Mouse (Mus musculus) kidney, postnatal 0 days (tissue): ENCODE results near the gene Khdrbs2. TPM values are rescaled to one million over a fixed set of nuclear protein-coding genes. Genes with fewer than 3 reads are reported as not detected.

Experiments used
- ATAC-seq: fragments of 200-750 bp; cut with Nextera tagmentation; replicated peaks from 2 replicates; pipeline ENCODE4 v1.8.0; 2017; ENCODE audit warnings: low read depth, moderate number of reproducible peaks, moderate TSS enrichment, moderate library complexity; ENCODE audit not compliant: low FRiP score
- DNase-seq: peaks from one replicate; pipeline ENCODE4 v3.0.0-alpha.2; 2016; ENCODE audit warnings: low spot score
- H3K27ac ChIP-seq: fragments of 300-500 bp; sonication (generic); 2 replicates; pipeline ENCODE4 v1.5.1; 2014; ENCODE audit warnings: mild to moderate bottlenecking
- H3K27me3 ChIP-seq: fragments of 300-500 bp; sonication (generic); 2 replicates; pipeline ENCODE4 v1.6.1; 2014; ENCODE audit warnings: low read length, mixed read lengths; ENCODE audit not compliant: insufficient read depth
- H3K36me3 ChIP-seq: fragments of 300-500 bp; sonication (generic); 2 replicates; pipeline ENCODE4 v1.6.1; 2014; ENCODE audit warnings: low read length, mixed read lengths; ENCODE audit not compliant: insufficient read depth
- H3K4me1 ChIP-seq: fragments of 300-500 bp; sonication (generic); replicated peaks from 2 replicates; pipeline ENCODE4 v1.6.1; 2014; ENCODE audit warnings: antibody characterized with exemption, low read length, mixed read lengths; ENCODE audit not compliant: insufficient read depth
- H3K4me2 ChIP-seq: fragments of 300-500 bp; sonication (generic); 2 replicates; pipeline ENCODE4 v1.6.1; 2014; ENCODE audit warnings: mild to moderate bottlenecking, low read length, moderate library complexity, mixed read lengths
- H3K4me3 ChIP-seq: fragments of 300-500 bp; sonication (generic); replicated peaks from 2 replicates; pipeline ENCODE4 v1.5.1; 2014; ENCODE audit warnings: low read depth, low read length
- H3K9ac ChIP-seq: fragments of 300-500 bp; sonication (generic); 2 replicates; pipeline ENCODE4 v1.6.1; 2014; ENCODE audit warnings: low read depth, low read length
- H3K9me3 ChIP-seq: fragments of 300-500 bp; sonication (generic); replicated peaks from 2 replicates; pipeline ENCODE4 v1.6.1; 2016; ENCODE audit warnings: low read length, inconsistent platforms, mixed read lengths
- CTCF ChIP-seq: IDR thresholded peaks from 2 replicates; pipeline ENCODE4 v1.5.1; 2016; ENCODE audit warnings: antibody characterized with exemption, low read depth, mild to moderate bottlenecking, moderate library complexity
- WGBS: fragments of 180-500 bp; shearing (Covaris S2); extraction: QIAGEN DNeasy Blood & Tissue Kit; methylation state at CpG from one replicate; pipeline ENCODE4 v1.1.7; 2014; 5-methylcytosine and 5-hydroxymethylcytosine counted together
- polyA plus RNA-seq: library from polyadenylated mRNA; unstranded; fragments of >200 nt; fragmentation: Nextera tagmentation; extraction: Ambion mirVana; gene quantifications from 2 replicates; pipeline ENCODE4 v1.2.1, GENCODE M21; 2015

Gene Khdrbs2
- polyA plus RNA-seq, 1 experiment from 2014 or later: 1.5 TPM

DNA sequence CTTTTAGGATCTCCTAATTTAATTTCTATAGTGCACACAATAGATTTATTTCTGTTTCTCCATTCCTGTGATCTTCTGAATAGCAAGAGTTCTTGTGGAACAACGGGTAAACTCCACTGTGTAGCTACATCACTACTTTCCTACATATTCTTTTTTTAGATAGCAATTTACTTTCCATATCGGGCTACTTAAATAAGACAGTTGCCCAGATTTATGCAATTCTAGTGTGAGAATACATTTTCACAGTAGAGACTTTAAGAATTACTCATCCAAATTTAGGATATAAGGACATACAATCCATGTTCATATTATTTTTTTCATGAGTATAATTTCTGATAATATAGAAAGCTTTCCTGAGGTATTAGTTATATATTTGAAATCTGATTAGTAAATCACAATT lies 175.0 kb downstream of the Khdrbs2 start:
- H3K27ac ChIP-seq: no peak overlapping the region
- no peaks in the 10 kb centered on the region for H3K27me3 ChIP-seq
- no peak for ATAC-seq

DNA sequence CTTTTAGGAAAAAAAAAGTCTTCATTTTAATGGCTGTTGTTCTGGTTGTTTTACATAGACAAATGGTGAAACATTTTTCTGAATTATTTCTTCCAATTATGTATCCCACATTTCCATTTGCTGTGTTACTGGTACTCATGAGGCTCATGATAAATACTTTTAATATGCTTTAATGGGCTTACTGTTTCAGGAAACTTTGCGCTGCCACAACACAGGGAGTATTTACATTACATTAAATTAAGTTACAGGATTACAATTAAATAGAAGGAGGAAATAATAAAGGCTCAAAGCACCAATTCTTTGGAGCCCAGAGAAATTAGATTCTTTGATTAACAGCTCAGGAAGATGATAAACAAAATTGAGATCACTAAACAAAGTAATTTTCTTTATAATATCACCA lies 179.6 kb downstream of the Khdrbs2 start:
- no peak overlapping the region for H3K4me2 ChIP-seq
- H3K4me1 ChIP-seq: no peaks in the 10 kb centered on the region
- 45% methylated on average over 1 of the region's 1 CpGs for WGBS
- H3K27me3 ChIP-seq: no peaks in the 10 kb centered on the region
- no peak overlapping the region for H3K9ac ChIP-seq
- ATAC-seq (no peak), DNase-seq (no peak)
- no peak overlapping the region for H3K4me3 ChIP-seq
- no peaks in the 10 kb centered on the region for H3K9me3 ChIP-seq
- H3K27ac ChIP-seq: no peak overlapping the region
- TF ChIP-seq CTCF: no peak
- H3K36me3 ChIP-seq: no peaks in the 10 kb centered on the region

More for the DNA sequence above, 175.0 kb downstream of the Khdrbs2 start:
- H3K36me3 ChIP-seq: no peaks in the 10 kb centered on the region
- no peak overlapping the region for H3K4me3 ChIP-seq
- TF ChIP-seq CTCF: no peak
- no peaks in the 10 kb centered on the region for H3K9me3 ChIP-seq
- WGBS: 89% methylated on average over 2 of the region's 2 CpGs
- H3K9ac ChIP-seq: no peak overlapping the region
- no peak overlapping the region for H3K4me2 ChIP-seq
- no peak for DNase-seq
- no peaks in the 10 kb centered on the region for H3K4me1 ChIP-seq

DNA sequence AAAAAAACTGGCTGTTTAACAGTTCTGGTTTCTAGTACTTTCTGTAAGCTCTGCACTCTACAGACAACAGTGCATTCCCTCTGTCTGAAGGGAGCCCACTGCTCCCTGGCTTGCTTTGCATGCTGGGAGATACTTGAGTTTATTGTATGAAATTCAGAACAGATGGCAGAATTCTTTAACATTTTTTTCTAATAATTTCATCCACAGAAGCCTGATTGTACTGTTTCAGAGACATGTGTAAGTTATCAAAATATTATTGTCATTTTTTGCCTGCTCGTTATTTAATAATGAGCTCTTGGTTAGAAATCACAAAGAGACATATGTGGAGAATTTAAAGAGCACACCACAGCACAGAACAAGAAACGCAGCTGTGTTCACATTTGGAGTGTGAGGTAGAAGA lies 191.0 kb downstream of the Khdrbs2 start:
- Histone ChIP-seq H3K4me1 (no peaks in the 10 kb centered on the region), H3K4me2 (no peak overlapping the region), H3K9ac (no peak overlapping the region), H3K27ac (no peak overlapping the region), H3K36me3 (no peaks in the 10 kb centered on the region), H3K4me3 (no peak overlapping the region), H3K9me3 (no peaks in the 10 kb centered on the region), H3K27me3 (no peaks in the 10 kb centered on the region)
- ATAC-seq (no peak), DNase-seq (no peak)
- 70% methylated on average over 2 of the region's 2 CpGs for WGBS
- no peak for TF ChIP-seq CTCF

DNA sequence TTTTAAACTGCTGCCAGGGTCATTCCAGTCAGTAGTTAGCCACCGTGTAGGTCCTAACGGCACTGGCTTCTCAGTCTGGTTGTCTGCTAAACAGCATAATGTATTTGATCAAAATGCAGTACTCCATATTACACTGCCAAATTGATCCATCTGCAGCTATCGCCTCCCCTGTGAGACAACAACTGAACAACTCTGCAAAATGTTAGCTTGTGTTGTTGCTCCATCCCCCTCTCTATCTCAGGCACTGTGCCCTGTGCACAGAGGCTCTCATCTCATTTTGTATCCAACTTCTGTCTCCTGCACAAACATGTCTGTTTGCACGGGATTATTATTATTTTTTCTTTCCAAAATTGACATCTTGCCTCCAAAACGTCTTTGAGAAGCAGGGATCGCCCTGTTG lies 225.0 kb downstream of the Khdrbs2 start:
- Histone ChIP-seq H3K27ac (no peak overlapping the region), H3K9me3 (no peaks in the 10 kb centered on the region), H3K9ac (no peak overlapping the region), H3K4me2 (no peak overlapping the region), H3K4me1 (no peaks in the 10 kb centered on the region), H3K36me3 (no peaks in the 10 kb centered on the region), H3K27me3 (no peaks in the 10 kb centered on the region), H3K4me3 (no peak overlapping the region)
- no peak for TF ChIP-seq CTCF
- 78% methylated on average over 6 of the region's 6 CpGs for WGBS
- DNase-seq (no peak), ATAC-seq (no peak)

DNA sequence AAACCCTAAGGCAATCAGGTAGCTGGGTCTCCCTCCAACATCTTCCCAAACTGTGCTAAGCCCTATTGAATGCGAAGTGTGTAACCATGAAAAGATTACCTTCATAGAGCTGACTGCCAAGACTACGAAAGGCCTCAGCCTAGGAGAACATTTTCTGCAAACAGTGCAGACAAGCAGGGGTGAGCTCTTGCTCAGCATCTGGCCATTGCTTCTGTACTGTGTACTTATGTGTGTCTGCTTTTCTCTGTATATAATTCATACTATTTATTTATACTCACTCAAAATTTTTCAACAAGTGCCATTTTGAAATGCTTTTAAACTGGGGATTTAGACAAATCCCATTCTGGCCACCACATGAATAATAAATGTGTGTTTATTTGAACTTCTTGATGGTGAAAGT lies 235.1 kb downstream of the Khdrbs2 start:
- Histone ChIP-seq H3K4me1 (no peaks in the 10 kb centered on the region), H3K27me3 (no peaks in the 10 kb centered on the region), H3K4me3 (no peak overlapping the region), H3K27ac (no peak overlapping the region), H3K9me3 (no peaks in the 10 kb centered on the region), H3K9ac (no peak overlapping the region), H3K4me2 (no peak overlapping the region), H3K36me3 (no peaks in the 10 kb centered on the region)
- ATAC-seq (no peak), DNase-seq (no peak)
- WGBS: 80% methylated on average over 2 of the region's 2 CpGs
- no peak for TF ChIP-seq CTCF

DNA sequence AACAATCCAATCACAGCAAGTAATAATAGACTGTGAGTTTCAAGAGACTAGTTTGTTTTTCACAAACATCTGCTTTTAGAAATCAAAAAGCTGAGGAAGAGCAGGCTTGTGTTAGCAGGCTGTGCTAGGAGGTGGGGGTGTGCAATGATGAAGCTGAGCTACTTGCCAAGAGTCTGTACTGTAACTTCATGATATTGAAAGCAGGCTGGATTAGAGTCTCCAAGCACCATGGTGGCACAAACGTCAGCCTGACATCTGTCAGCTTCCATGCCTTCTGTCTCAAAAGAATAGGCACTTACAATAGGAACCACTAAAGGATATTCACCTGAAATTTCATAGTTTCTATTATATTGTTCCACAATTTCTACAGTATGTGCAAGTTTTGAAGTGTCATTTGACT lies 255.9 kb downstream of the Khdrbs2 start:
- DNase-seq: no peak
- no peak for TF ChIP-seq CTCF

DNA sequence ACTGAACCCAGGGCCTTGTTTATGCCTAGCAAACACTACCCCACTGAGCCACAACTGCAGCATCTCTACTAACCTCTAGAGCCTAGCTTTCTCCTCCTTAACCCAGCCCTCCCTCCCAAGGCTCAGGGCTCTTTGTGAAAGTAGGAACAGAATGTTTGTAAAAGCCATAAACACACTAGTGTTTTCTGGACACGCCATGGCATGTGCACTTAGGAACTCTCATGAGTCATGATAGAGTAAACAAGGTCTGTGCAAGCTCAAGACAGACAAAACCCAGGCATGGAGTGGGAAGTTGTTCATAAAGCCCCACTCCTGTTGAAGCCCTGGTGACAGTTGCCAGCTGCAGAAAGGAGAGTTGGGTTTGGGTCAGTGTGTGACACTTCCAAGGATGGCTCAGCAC lies 257.0 kb downstream of the Khdrbs2 start:
- no peak for TF ChIP-seq CTCF
- Histone ChIP-seq H3K9ac (no peak overlapping the region), H3K36me3 (no peaks in the 10 kb centered on the region), H3K4me1 (no peaks in the 10 kb centered on the region), H3K4me3 (no peak overlapping the region), H3K9me3 (no peaks in the 10 kb centered on the region), H3K27ac (no peak overlapping the region), H3K27me3 (no peaks in the 10 kb centered on the region), H3K4me2 (no peak overlapping the region)
- WGBS: 46% methylated on average over 1 of the region's 1 CpGs
- no peak for ATAC-seq
- DNase-seq: no peak

More for the DNA sequence above, 255.9 kb downstream of the Khdrbs2 start:
- Histone ChIP-seq H3K4me1 (no peaks in the 10 kb centered on the region), H3K27ac (no peak overlapping the region), H3K36me3 (no peaks in the 10 kb centered on the region), H3K4me3 (no peak overlapping the region), H3K4me2 (no peak overlapping the region), H3K9me3 (no peaks in the 10 kb centered on the region), H3K27me3 (no peaks in the 10 kb centered on the region), H3K9ac (no peak overlapping the region)
- ATAC-seq: no peak
- 52% methylated on average over 1 of the region's 1 CpGs for WGBS
